Mouse (Mus musculus) ovary, adult 2 months (tissue): Measurements from ENCODE around the gene Tfdp1. TPM values are rescaled to one million over a fixed set of nuclear protein-coding genes. Genes with fewer than 3 reads are reported as not detected.

ENCODE experiments used
- polyA plus RNA-seq: library from polyadenylated mRNA; depleted of rRNA; stranded (reverse); fragments of >200 nt; gene quantifications from 2 replicates; pipeline ENCODE4 v1.2.3, GENCODE M21; 2012; rRNA removed

Tfdp1 gene
- polyA plus RNA-seq = 44.8 and 56.2 TPM in 2 replicates

DNA sequence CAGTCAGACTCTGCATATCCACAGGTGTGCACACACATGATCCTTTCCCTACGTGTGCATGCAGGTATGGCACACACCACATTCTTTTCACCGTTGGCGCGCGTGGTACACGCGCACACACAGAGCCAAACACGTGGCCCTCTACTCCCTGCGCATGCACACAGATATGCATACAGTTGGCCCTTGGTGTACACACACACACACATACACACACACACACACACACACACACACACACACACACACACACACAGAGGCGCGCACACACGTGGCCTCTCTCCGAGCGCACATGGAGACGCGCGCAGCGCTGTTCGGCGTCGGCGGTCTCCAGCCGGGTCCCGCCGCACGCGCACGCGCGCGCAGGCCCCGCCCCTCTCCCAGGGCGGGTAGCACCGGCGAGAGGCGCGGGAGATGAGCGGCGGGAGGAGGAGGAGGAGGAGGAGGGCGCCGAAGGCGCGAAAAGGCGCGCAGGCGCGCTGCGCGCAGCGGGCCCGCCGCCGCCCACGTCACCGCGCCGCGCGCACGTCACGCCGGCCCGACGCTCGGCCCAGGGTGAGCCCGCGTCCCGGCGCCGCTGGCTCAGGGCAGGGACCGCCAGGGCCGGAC is at the start of gene Tfdp1:
Tfdp1 (plus strand) TSS at position 497 of the 606 bp plus-strand sequence.

GRCm38 (mm10) chr8:13396725-13397124 is 58.2 kb downstream of the Tfdp1 start, which contains the start of gene Atp4b:
Gene Atp4b, minus strand, starts transcription at chr8:13396825.

GRCm38 (mm10) chr8:13404666-13405131 is 66.1 kb downstream of the Tfdp1 start, which contains the start of gene Grk1:
Gene Grk1, plus strand, starts transcription at chr8:13405081.

Other genes with a start within 250 kb of the Tfdp1 start
- 34.8 and 35.7 TPM in 2 replicates for gene Pcid2, start 233.3 kb upstream of the Tfdp1 start, polyA plus RNA-seq
- gene Cul4a, start 233.1 kb upstream of the Tfdp1 start, polyA plus RNA-seq = 68.0 and 75.3 TPM in 2 replicates
- gene Lamp1, start 179.6 kb upstream of the Tfdp1 start, polyA plus RNA-seq = 665 and 756 TPM in 2 replicates
- gene Grtp1, start 138.1 kb upstream of the Tfdp1 start, polyA plus RNA-seq = 11.2 and 15.4 TPM in 2 replicates
- 0.06 and 0.08 TPM in 2 replicates for gene Adprhl1, start 84.6 kb upstream of the Tfdp1 start, polyA plus RNA-seq
- 27.7 and 31.3 TPM in 2 replicates for gene Dcun1d2, start 50.6 kb upstream of the Tfdp1 start, polyA plus RNA-seq
- gene Tmco3, start 50.6 kb upstream of the Tfdp1 start, polyA plus RNA-seq = 46.9 and 49.3 TPM in 2 replicates
- gene Atp4b, start 58.1 kb downstream of the Tfdp1 start, polyA plus RNA-seq = 1.4 and 1.9 TPM in 2 replicates
- 0.06 TPM in 1 of 2 replicates, not detected in the other for gene Grk1, start 66.3 kb downstream of the Tfdp1 start, polyA plus RNA-seq
- 21.5 and 24.1 TPM in 2 replicates for gene Tmem255b, start 96.4 kb downstream of the Tfdp1 start, polyA plus RNA-seq
- 1,061 and 1,187 TPM in 2 replicates for gene Gas6, start 155.7 kb downstream of the Tfdp1 start, polyA plus RNA-seq
- not detected in 2 replicates for gene 1700029H14Rik, start 223.7 kb downstream of the Tfdp1 start, polyA plus RNA-seq